ENCODE assay signal across 9 mouse cellular contexts in genomic region chr1:57989052-57989600, GRCm38 (mm10). TPM values are rescaled to one million over a fixed set of nuclear protein-coding genes. Genes with fewer than 3 reads are reported as not detected.
DNase-seq lines count a peak whose midpoint lies in the region; ATAC-seq lines count a peak whose summit lies in the region.
"Had no signal": no experiment of that assay in that cellular context is flagged by ENCODE, and none has a peak within 500 bp of the region (broad histone marks: within the 10 kb centered on the region; RNA-seq: fewer than 3 reads in every experiment).

No protein-coding gene starts in this region.

- no peak overlapping the region for H3K4me2 ChIP-seq in heart, embryonic 11.5 days
- H3K4me2 ChIP-seq: forebrain, embryonic 13.5 days had no signal

- H3K36me3 ChIP-seq in heart, embryonic 11.5 days (ENCODE audit: control insufficient read depth, insufficient read depth, low read length), result no peaks in the 10 kb centered on the region

- H3K27me3 ChIP-seq in heart, embryonic 11.5 days (ENCODE audit: control insufficient read depth, insufficient read depth, low read length), result no peaks in the 10 kb centered on the region
- H3K27me3 ChIP-seq: forebrain, embryonic 13.5 days had no signal

- WGBS in heart, embryonic 11.5 days (ENCODE audit: insufficient replicate concordance), result 51% methylated on average over 6 of the region's 6 CpGs

- H3K4me1 ChIP-seq in heart, embryonic 11.5 days (ENCODE audit: control insufficient read depth, insufficient read depth, low read length), result no peaks in the 10 kb centered on the region

- no peaks in the 10 kb centered on the region for H3K9me3 ChIP-seq in heart, embryonic 11.5 days (replicated peaks; ENCODE audit: control insufficient read depth, low read length)
- H3K9me3 ChIP-seq: forebrain, embryonic 13.5 days had no signal

- H3K4me3 ChIP-seq in heart, embryonic 11.5 days (ENCODE audit: low read depth, low read length), result no peak overlapping the region
- H3K4me3 ChIP-seq: forebrain, embryonic 13.5 days had no signal

- no peak overlapping the region for H3K9ac ChIP-seq in heart, embryonic 11.5 days (ENCODE audit: low read depth, low read length)
- H3K9ac ChIP-seq: forebrain, embryonic 13.5 days had no signal

- ATAC-seq in heart, embryonic 11.5 days (replicated peaks; ENCODE audit: insufficient number of reproducible peaks, low FRiP score, low TSS enrichment), result no peak
- no peak for ATAC-seq in monocyte, adult 5-6 weeks (replicated peaks; ENCODE audit: insufficient number of reproducible peaks, low FRiP score, low TSS enrichment, poor library complexity, severe bottlenecking)
- ATAC-seq: forebrain, embryonic 13.5 days had no signal

- 0 out of 2 replicates have a peak overlapping the region, but pooled peaks have one; percentile 6 for H3K27ac ChIP-seq in heart, embryonic 11.5 days (ENCODE audit: low read depth, low read length)
- H3K27ac ChIP-seq: forebrain, embryonic 13.5 days had no signal

- DNase-seq in retina, postnatal 1 day, result peak; percentile 3
- no peak for DNase-seq in retina, embryonic 14.5 days (ENCODE audit: low spot score)
- peak; percentile 10 for DNase-seq in adrenal gland, postnatal 25 days
- DNase-seq in ovary, postnatal 36 days (ENCODE audit: low spot score), result peak; percentile 8
- no peak for DNase-seq in spleen, adult 12 weeks (ENCODE audit: low spot score)
- DNase-seq: cerebellum, postnatal 14 days had no signal

RNA-seq across cellular contexts. Expression of gene Sgo2a, which starts 6.6 kb away (rescaled TPM):
- 2.1 and 2.2 TPM in 2 replicates for total RNA-seq in adrenal gland, postnatal 25 days (2021)
- polyA plus RNA-seq in heart, embryonic 11.5 days (2014; fragmentation: Nextera tagmentation; extraction: Ambion mirVana), result 18.9 and 21.6 TPM in 2 replicates
- 0.67 to 1.5 TPM (median 1.1 TPM) in 3 replicates for total RNA-seq in monocyte, adult 5-6 weeks (2017)

RNA-seq across cellular contexts. Expression of gene Kctd18, which starts 29.6 kb away (rescaled TPM):
- total RNA-seq in adrenal gland, postnatal 25 days (2021), result 15.8 and 24.0 TPM in 2 replicates
- polyA plus RNA-seq in heart, embryonic 11.5 days (2014; fragmentation: Nextera tagmentation; extraction: Ambion mirVana), result 11.1 and 11.5 TPM in 2 replicates
- total RNA-seq in monocyte, adult 5-6 weeks (2017), result 56.7 to 68.5 TPM (median 64.8 TPM) in 3 replicates

RNA-seq across cellular contexts. Expression of gene Aox1, which starts 40.6 kb away (rescaled TPM):
- total RNA-seq in adrenal gland, postnatal 25 days (2021), result 31.1 and 43.5 TPM in 2 replicates
- polyA plus RNA-seq in heart, embryonic 11.5 days (2014; fragmentation: Nextera tagmentation; extraction: Ambion mirVana), result 0.34 and 0.39 TPM in 2 replicates
- 0.10 to 0.95 TPM in 2 of 3 replicates, not detected in the other for total RNA-seq in monocyte, adult 5-6 weeks (2017)

Comparison
In these comparisons a context has a peak if more than half of its experiments do, and no peak if none do; other contexts are left out.
1. DNase-seq: peak in retina, postnatal 1 day (single experiment), adrenal gland, postnatal 25 days (single experiment) and ovary, postnatal 36 days (single experiment); none in retina, embryonic 14.5 days (single experiment) and spleen, adult 12 weeks (single experiment).
2. RNA of gene Aox1, which starts 40.6 kb away (total RNA-seq): 31.1 to 43.5 TPM in adrenal gland, postnatal 25 days; 0.10 to 0.95 TPM in monocyte, adult 5-6 weeks; every median in the first group is over 10 times any median in the second.